Mouse (Mus musculus) heart, postnatal 14 days (tissue): ENCODE results near the gene Abcc5. TPM values are rescaled to one million over a fixed set of nuclear protein-coding genes. Genes with fewer than 3 reads are reported as not detected.

Experiments used
- total RNA-seq, 2 experiments: library from RNA; stranded (reverse); gene quantifications; 2 replicates each; pipeline ENCODE4 v1.2.3; 2021

Gene Abcc5
- total RNA-seq, 2 experiments from 2014 or later = 42.0 to 43.3 TPM

Other genes starting within 250 kb of the Abcc5 start
- 1 to 10 TPM in 1 of 2 experiments, under 1 TPM in 1; 0.51 to 1.1 TPM for gene Map6d1, start 185.0 kb downstream of the Abcc5 start, total RNA-seq
- 100 to 1,000 TPM in 1 of 2 experiments, 10 to 100 TPM in 1; 89.4 to 103 TPM for gene Parl, start 124.0 kb downstream of the Abcc5 start, total RNA-seq
- gene Cyp2ab1, start 101.0 kb downstream of the Abcc5 start, total RNA-seq = 1 to 10 TPM in 1 of 2 experiments, under 1 TPM in 1; 0.63 to 1.1 TPM
- gene Eif2b5, start 72.4 kb upstream of the Abcc5 start, total RNA-seq = 10 to 100 TPM; 49.7 to 50.4 TPM
- 10 to 100 TPM; 51.1 to 51.7 TPM for gene Dvl3, start 90.6 kb upstream of the Abcc5 start, total RNA-seq
- gene Ap2m1, start 109.1 kb upstream of the Abcc5 start, total RNA-seq = 100 to 1,000 TPM; 218 to 220 TPM
- 10 to 100 TPM; 69.1 to 72.7 TPM for gene Abcf3, start 122.2 kb upstream of the Abcc5 start, total RNA-seq
- not detected for gene Vwa5b2, start 163.1 kb upstream of the Abcc5 start, total RNA-seq
- gene Eef1akmt4, start 185.2 kb upstream of the Abcc5 start, total RNA-seq = 1 to 10 TPM; 4.9 to 5.6 TPM
- under 1 TPM in 1 of 2 experiments, not detected in 1; 0.29 TPM for gene Gm49333, start 185.2 kb upstream of the Abcc5 start, total RNA-seq
- 10 to 100 TPM; 10.4 to 10.5 TPM for gene Alg3, start 185.3 kb upstream of the Abcc5 start, total RNA-seq
- under 1 TPM; 0.73 to 0.79 TPM for gene Camk2n2, start 194.9 kb upstream of the Abcc5 start, total RNA-seq
- gene Ece2, start 203.4 kb upstream of the Abcc5 start, total RNA-seq = under 1 TPM; 0.34 to 0.86 TPM
- 100 to 1,000 TPM; 191 to 193 TPM for gene Psmd2, start 225.3 kb upstream of the Abcc5 start, total RNA-seq
- 100 to 1,000 TPM; 329 to 343 TPM for gene Eif4g1, start 241.9 kb upstream of the Abcc5 start, total RNA-seq